Mouse (Mus musculus): ENCODE data around the gene Dnajb13. TPM values are rescaled to one million over a fixed set of nuclear protein-coding genes. Genes with fewer than 3 reads are reported as not detected.

Gene Dnajb13
- polyA plus RNA-seq, 1 experiment = 0.49 TPM

DNA sequence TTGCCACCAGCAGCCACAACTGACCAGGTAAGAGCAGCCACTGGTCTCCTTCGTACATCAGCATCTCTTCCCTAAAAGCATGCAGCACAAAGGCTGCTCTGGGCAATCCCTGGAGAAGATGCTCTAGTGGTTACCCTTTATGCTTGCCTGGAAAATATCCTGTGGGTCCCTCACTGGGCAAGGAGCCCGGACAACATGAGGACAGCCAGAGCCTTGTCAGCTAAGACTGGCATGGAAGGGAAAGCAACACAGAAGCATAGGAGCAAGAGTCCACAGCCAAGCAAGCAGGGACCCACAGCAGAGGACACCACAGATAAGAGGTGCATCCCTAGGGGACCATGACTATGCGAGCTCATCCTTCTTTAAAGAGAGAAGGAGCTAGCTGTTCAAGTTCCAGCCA lies 54.9 kb downstream of the Dnajb13 start:
- TF ChIP-seq POLR2A (IDR thresholded peaks at IDR 0.05; ENCODE audit: low read depth, low read length) (no peak), CTCF (IDR thresholded peaks at IDR 0.05; ENCODE audit: extremely low read depth, insufficient read length, insufficient replicate concordance, low read depth, low read length) (no peak)
- Histone ChIP-seq H3K27ac (ENCODE audit: insufficient read depth, low read depth, low read length) (no peak overlapping the region), H3K4me3 (ENCODE audit: low read depth, low read length) (no peak overlapping the region), H3K27me3 (ENCODE audit: control insufficient read depth, insufficient read depth, low read length) (no peaks in the 10 kb centered on the region), H3K36me3 (ENCODE audit: control insufficient read depth, insufficient read depth, low read length) (peaks cover 15% of the 10 kb centered on the region), H3K4me1 (ENCODE audit: control insufficient read depth, insufficient read depth, insufficient read length, low read length) (peaks cover 16% of the 10 kb centered on the region)
- 92% methylated on average over 3 of the region's 3 CpGs for WGBS

DNA sequence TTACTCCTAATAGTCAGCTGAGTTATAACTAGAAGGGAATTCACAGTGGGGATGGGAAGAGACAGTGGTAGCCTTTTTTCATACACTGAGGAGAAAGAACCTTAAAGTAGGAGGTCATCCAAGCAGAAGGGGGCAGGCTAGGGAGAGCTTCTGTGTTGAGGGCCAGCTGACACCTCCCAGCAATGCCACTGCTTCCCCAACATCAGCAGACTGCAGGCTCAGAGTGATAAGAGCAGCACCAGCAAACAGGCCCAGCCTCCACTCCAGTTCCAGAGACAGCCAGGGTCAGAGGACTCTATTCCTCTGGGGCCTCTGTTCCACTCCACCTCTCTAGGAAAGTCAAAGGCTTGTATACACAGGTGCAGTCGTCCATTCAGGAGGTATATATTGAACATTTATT lies 56.6 kb downstream of the Dnajb13 start:
- TF ChIP-seq CTCF (IDR thresholded peaks at IDR 0.05; ENCODE audit: extremely low read depth, insufficient read length, insufficient replicate concordance, low read depth, low read length) = no peak
- TF ChIP-seq POLR2A (IDR thresholded peaks at IDR 0.05; ENCODE audit: low read depth, low read length) = no peak
- Histone ChIP-seq H3K4me3 (ENCODE audit: low read depth, low read length) (no peak overlapping the region), H3K27me3 (ENCODE audit: control insufficient read depth, insufficient read depth, low read length) (no peaks in the 10 kb centered on the region), H3K27ac (ENCODE audit: insufficient read depth, low read depth, low read length) (no peak overlapping the region), H3K36me3 (ENCODE audit: control insufficient read depth, insufficient read depth, low read length) (peaks cover 22% of the 10 kb centered on the region), H3K4me1 (ENCODE audit: control insufficient read depth, insufficient read depth, insufficient read length, low read length) (peaks cover 8% of the 10 kb centered on the region; the same call in 1 of the 2 replicates)
- 49% methylated on average over 1 of the region's 1 CpGs for WGBS

Other genes starting within 250 kb of the Dnajb13 start
- gene P4ha3, start 229.4 kb downstream of the Dnajb13 start, polyA plus RNA-seq (2012; rRNA removed) = 0.41 and 0.47 TPM in 2 replicates
- 6.6 and 10.1 TPM in 2 replicates for gene C2cd3, start 142.7 kb downstream of the Dnajb13 start, polyA plus RNA-seq (2012; rRNA removed)
- 35.1 and 45.8 TPM in 2 replicates for gene Ppme1, start 142.7 kb downstream of the Dnajb13 start, polyA plus RNA-seq (2012; rRNA removed)
- 0.11 and 0.23 TPM in 2 replicates for gene Ucp3, start 42.0 kb downstream of the Dnajb13 start, polyA plus RNA-seq (2012; rRNA removed)
- gene Ucp2, start 21.6 kb downstream of the Dnajb13 start, polyA plus RNA-seq (2012; rRNA removed) = 597 and 876 TPM in 2 replicates
- 9.4 and 14.8 TPM in 2 replicates for gene Coa4, start 22.1 kb upstream of the Dnajb13 start, polyA plus RNA-seq (2012; rRNA removed)
- gene Rab6a, start 92.5 kb upstream of the Dnajb13 start, polyA plus RNA-seq (2012; rRNA removed) = 28.5 and 44.3 TPM in 2 replicates
- 7.8 and 8.0 TPM in 2 replicates for gene Mrpl48, start 93.3 kb upstream of the Dnajb13 start, polyA plus RNA-seq (2012; rRNA removed)
- gene Plekhb1, start 147.5 kb upstream of the Dnajb13 start, polyA plus RNA-seq (2012; rRNA removed) = 8.2 and 18.4 TPM in 2 replicates
- 28.2 and 43.9 TPM in 2 replicates for gene Fam168a, start 191.7 kb upstream of the Dnajb13 start, polyA plus RNA-seq (2012; rRNA removed)

All from small intestine, adult 2 months (tissue).